Comparison of ENCODE assay signal across 8 mouse cellular contexts in the genomic region with DNA sequence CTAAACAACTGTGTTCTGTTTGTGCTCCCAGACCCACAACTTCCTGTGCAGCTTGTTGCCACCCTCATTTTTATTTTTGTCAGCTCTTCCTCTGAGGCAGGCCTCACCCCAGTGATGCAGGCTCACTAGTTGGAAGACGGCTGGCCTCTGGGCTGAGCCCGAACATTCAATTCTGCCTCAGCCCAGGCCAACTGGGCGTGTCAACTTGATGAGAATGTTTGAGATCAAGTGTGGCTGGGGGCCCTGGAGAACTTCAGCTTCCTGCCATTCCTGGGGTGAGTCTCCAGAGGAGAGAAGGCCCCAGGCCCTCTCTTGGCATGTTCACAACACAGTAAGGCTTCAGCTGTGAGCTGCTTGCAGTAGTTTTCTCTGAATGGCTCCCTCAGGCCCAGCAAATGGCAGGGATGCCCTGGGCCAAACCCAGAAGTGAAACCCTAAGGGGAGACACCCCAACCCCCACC. TPM values are rescaled to one million over a fixed set of nuclear protein-coding genes. Genes with fewer than 3 reads are reported as not detected.
A peak's percentile ranks its signal among the peaks of the same experiment; 100 is the strongest.
DNase-seq lines count a peak whose midpoint lies in the region; ATAC-seq and TF ChIP-seq lines count a peak whose summit lies in the region.

No protein-coding gene starts in this region.

- DNase-seq in testis, postnatal 10 days (ENCODE audit: low spot score): peak; percentile 41
- no peak for DNase-seq in testis, postnatal 14 days (ENCODE audit: low spot score)
- peak; percentile 37 for DNase-seq in liver, postnatal 0 days
- peak; percentile 84 for DNase-seq in thymus, postnatal 0 days (ENCODE audit: low spot score)
- DNase-seq in left cerebral cortex, adult 18-20 months (ENCODE audit: low spot score in 2 of 2): no peak
- DNase-seq in layer of hippocampus, postnatal 14 days (ENCODE audit: low spot score in 2 of 2): no peak
- no peak for DNase-seq in ovary, postnatal 14 days (ENCODE audit: low spot score)

- no peak for ATAC-seq in heart, embryonic 15.5 days (replicated peaks; ENCODE audit: insufficient number of reproducible peaks, insufficient read depth, low FRiP score, low read depth)
- no peak for ATAC-seq in liver, postnatal 0 days

- no peak for TF ChIP-seq CTCF in liver, postnatal 0 days (IDR thresholded peaks at IDR 0.05; ENCODE audit: low read depth)

- H3K4me3 ChIP-seq in heart, embryonic 15.5 days: no peak overlapping the region
- no peak overlapping the region for H3K4me3 ChIP-seq in liver, postnatal 0 days (ENCODE audit: low read depth, low read length)

- peak overlapping the region; percentile 6; the same call in 1 of the 2 replicates for H3K27ac ChIP-seq in heart, embryonic 15.5 days
- H3K27ac ChIP-seq in liver, postnatal 0 days (ENCODE audit: low read depth): peak overlapping the region; percentile 83

- no peaks in the 10 kb centered on the region for H3K9me3 ChIP-seq in heart, embryonic 15.5 days (replicated peaks)
- H3K9me3 ChIP-seq in liver, postnatal 0 days (ENCODE audit: low read length): no peaks in the 10 kb centered on the region

- no peak for TF ChIP-seq EP300 in liver, postnatal 0 days (IDR thresholded peaks at IDR 0.05; ENCODE audit: low read depth)

- no peak overlapping the region for H3K9ac ChIP-seq in heart, embryonic 15.5 days
- peak overlapping the region; percentile 12; the same call in 1 of the 2 replicates for H3K9ac ChIP-seq in liver, postnatal 0 days (replicated peaks)

- H3K4me1 ChIP-seq in heart, embryonic 15.5 days (replicated peaks): peaks cover 54% of the 10 kb centered on the region
- peaks cover 61% of the 10 kb centered on the region for H3K4me1 ChIP-seq in liver, postnatal 0 days (ENCODE audit: insufficient read depth)

- H3K27me3 ChIP-seq in heart, embryonic 15.5 days: no peaks in the 10 kb centered on the region
- no peaks in the 10 kb centered on the region for H3K27me3 ChIP-seq in liver, postnatal 0 days (ENCODE audit: insufficient read depth, low read length)

- no peaks in the 10 kb centered on the region for H3K36me3 ChIP-seq in heart, embryonic 15.5 days
- H3K36me3 ChIP-seq in liver, postnatal 0 days (replicated peaks; ENCODE audit: insufficient read depth, low read length): no peaks in the 10 kb centered on the region

- H3K4me2 ChIP-seq in heart, embryonic 15.5 days: no peak overlapping the region
- peak overlapping the region; percentile 7; the same call in 1 of the 2 replicates for H3K4me2 ChIP-seq in liver, postnatal 0 days (ENCODE audit: low read depth, low read length)

- WGBS in heart, embryonic 15.5 days: 44% methylated on average over 3 of the region's 3 CpGs
- 48% methylated on average over 3 of the region's 3 CpGs for WGBS in liver, postnatal 0 days (ENCODE audit: insufficient replicate concordance)

RNA-seq across cellular contexts. Expression of a gene that starts 1.7 kb away (rescaled TPM):
- polyA plus RNA-seq in heart, embryonic 15.5 days (2015; fragmentation: Nextera tagmentation; extraction: Ambion mirVana): 35.9 and 38.2 TPM in 2 replicates
- polyA plus RNA-seq in liver, postnatal 0 days (2015; fragmentation: Nextera tagmentation; extraction: Ambion mirVana): 39.0 and 41.2 TPM in 2 replicates
- polyA plus RNA-seq in thymus, postnatal 0 days (2015; fragmentation: Nextera tagmentation; extraction: Ambion mirVana): 156 and 182 TPM in 2 replicates
- total RNA-seq in left cerebral cortex, adult 18-20 months (2021): 100 to 1,000 TPM; 103 to 115 TPM
- total RNA-seq in layer of hippocampus, postnatal 14 days (2021): 100 to 1,000 TPM; 121 TPM

RNA-seq across cellular contexts. Expression of a gene that starts 50.4 kb away (rescaled TPM):
- polyA plus RNA-seq in heart, embryonic 15.5 days (2015; fragmentation: Nextera tagmentation; extraction: Ambion mirVana): 29.8 and 34.6 TPM in 2 replicates
- 13.5 and 13.7 TPM in 2 replicates for polyA plus RNA-seq in liver, postnatal 0 days (2015; fragmentation: Nextera tagmentation; extraction: Ambion mirVana)
- polyA plus RNA-seq in thymus, postnatal 0 days (2015; fragmentation: Nextera tagmentation; extraction: Ambion mirVana): 26.1 and 29.8 TPM in 2 replicates
- 10 to 100 TPM; 55.5 to 59.4 TPM for total RNA-seq in left cerebral cortex, adult 18-20 months (2021)
- 10 to 100 TPM; 45.6 to 46.8 TPM for total RNA-seq in layer of hippocampus, postnatal 14 days (2021)

RNA-seq across cellular contexts. Expression of a gene that starts 50.7 kb away (rescaled TPM):
- 46.7 and 62.8 TPM in 2 replicates for polyA plus RNA-seq in heart, embryonic 15.5 days (2015; fragmentation: Nextera tagmentation; extraction: Ambion mirVana)
- polyA plus RNA-seq in liver, postnatal 0 days (2015; fragmentation: Nextera tagmentation; extraction: Ambion mirVana): 32.6 and 36.5 TPM in 2 replicates
- polyA plus RNA-seq in thymus, postnatal 0 days (2015; fragmentation: Nextera tagmentation; extraction: Ambion mirVana): 136 and 139 TPM in 2 replicates
- total RNA-seq in left cerebral cortex, adult 18-20 months (2021): 10 to 100 TPM; 49.9 to 57.7 TPM
- total RNA-seq in layer of hippocampus, postnatal 14 days (2021): 10 to 100 TPM; 66.0 to 74.4 TPM

Comparison
In these comparisons a context has a peak if more than half of its experiments do, and no peak if none do; other contexts are left out.
1. DNase-seq: peak in testis, postnatal 10 days (single experiment), liver, postnatal 0 days (single experiment) and thymus, postnatal 0 days (single experiment); none in testis, postnatal 14 days (single experiment), left cerebral cortex, adult 18-20 months (0 of 2), layer of hippocampus, postnatal 14 days (0 of 2) and ovary, postnatal 14 days (single experiment).